Mouse (Mus musculus): ENCODE measurements around the gene Ubc. TPM values are rescaled to one million over a fixed set of nuclear protein-coding genes. Genes with fewer than 3 reads are reported as not detected.

Gene Ubc
- polyA plus RNA-seq, 1 experiment from 2014 or later, result 1,637 TPM

DNA sequence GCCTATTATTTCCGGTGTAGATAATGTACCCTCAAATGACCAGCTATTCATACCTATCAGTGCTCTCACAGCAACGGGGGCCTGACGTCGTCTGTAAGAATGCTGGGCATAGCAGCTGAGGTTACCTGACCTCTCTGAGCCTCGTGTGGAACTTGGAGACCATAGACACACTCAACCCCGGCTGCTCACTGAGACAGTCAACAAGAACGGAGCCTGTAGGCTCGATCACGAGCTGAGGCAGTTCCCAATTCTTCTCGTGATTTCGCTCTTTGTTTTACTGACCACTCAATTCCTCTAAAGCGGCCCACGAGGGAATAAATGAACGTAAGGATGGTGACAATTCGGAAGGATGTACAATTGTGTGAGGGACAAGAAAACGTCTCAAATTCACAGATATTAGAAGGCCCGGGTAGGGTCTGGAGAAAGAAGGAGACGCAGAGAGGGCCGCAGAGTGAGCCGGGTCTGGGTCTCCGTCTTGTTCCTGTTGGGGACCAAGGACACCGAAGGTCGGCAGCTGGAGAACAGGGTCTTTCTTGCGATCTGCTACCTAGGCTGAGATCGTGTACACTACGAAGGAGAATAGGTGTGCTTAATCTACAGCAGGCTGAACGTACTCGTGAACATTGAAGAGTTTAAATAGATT lies 15.0 kb upstream of the Ubc start:
- no peak for TF ChIP-seq CTCF (IDR thresholded peaks at IDR 0.05)
- POLR2A ChIA-PET, result interaction anchor here (0.6 to 4.8 kb wide), 6 partner anchors 11 to 45 kb away, joined by 4 to 73 read pairs (median 8); partner anchors contain the start of gene Ubc
- in situ Hi-C loops (cut with MboI; ENCODE audit: low pct_unique_long_range_greater_than_20kb), result loop anchor here (5.0 kb wide), 1 partner anchor 72 kb away; the partner anchor contains the start of gene Aacs
- no peaks in the 10 kb centered on the region for H3K27me3 ChIP-seq
- CTCF ChIA-PET, result interaction anchor here (1.4 to 4.6 kb wide), 4 partner anchors 11 to 38 kb away, joined by 3 to 37 read pairs (median 15); no protein-coding TSS in a partner anchor
- ATAC-seq (peak; percentile 44), DNase-seq (ENCODE audit: low read depth, low spot score) (no peak)

DNA sequence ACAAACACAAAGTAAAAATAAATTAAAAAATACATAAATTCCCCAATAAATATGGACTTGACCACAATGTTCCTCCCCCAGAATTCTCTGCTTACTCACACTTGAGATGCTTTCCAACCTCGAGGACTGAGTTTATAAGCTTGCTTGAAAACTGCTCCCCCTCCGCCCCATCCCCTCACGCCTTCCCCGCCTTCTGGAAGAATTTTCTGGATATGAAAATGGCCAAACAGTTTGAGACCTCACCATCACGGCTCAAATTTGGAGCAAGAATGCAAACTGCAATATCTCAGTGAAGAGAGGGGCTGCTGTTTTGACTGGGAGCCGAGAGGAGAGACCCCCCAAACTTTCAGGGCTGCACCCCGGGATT lies 14.5 kb upstream of the Ubc start:
- ATAC-seq (no peak), DNase-seq (ENCODE audit: low read depth, low spot score) (no peak)
- in situ Hi-C loops (cut with MboI; ENCODE audit: low pct_unique_long_range_greater_than_20kb), result no loop called here
- CTCF ChIA-PET, result interaction anchor here (2.2 to 4.6 kb wide), 3 partner anchors 10 to 25 kb away, joined by 7 to 37 read pairs (median 23); no protein-coding TSS in a partner anchor
- no peaks in the 10 kb centered on the region for H3K27me3 ChIP-seq
- TF ChIP-seq CTCF (IDR thresholded peaks at IDR 0.05), result no peak
- POLR2A ChIA-PET, result interaction anchor here (4.3 to 4.8 kb wide), 2 partner anchors 11 to 20 kb away, joined by 32 to 73 read pairs; no protein-coding TSS in a partner anchor

DNA sequence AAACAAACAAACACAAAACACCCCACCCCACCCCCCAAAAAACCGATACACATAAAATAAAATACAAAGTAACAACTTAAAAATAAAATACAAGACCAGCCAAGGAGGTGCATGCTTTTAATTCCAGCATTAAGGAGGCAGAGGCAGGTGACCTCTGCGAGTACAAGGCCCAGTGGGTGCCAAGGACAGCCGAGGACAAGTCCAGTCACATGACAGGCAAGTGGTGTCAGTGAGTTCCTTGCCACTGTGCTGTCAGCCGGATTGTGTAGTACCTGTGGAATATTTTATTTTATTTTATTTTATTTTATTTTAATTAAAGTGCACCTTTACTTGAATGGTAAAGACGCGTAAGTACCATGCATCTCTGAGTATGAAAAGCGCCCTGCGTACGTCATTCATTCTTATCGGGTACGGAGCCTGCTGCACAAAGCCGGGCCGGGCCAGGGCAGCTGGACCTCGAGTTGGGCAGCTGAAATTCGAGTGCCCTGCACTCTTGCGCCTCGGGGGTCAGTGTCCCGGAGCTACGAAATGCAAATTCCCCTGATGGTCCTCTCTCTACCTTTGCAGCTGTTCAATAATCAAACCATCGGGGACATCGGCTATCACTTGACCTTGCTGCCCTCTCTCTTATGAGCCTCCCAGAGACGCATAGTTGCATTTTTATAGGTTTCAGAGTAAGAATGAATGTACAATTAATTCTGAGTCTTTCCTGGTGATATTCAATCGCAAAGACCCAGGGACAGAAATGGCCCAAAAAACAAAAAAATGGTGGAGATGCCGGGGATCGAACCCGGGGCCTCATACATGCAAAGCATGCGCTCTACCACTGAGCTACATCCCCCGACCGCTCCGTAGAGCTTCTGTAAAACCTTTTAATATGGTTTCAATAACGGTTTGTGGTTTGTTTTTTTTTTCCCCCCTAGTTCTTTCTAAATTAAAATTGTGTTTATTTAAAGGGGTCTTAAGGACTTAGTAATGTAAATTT lies 13.8 kb upstream of the Ubc start:
- in situ Hi-C loops (cut with MboI; ENCODE audit: low pct_unique_long_range_greater_than_20kb), result no loop called here
- no peaks in the 10 kb centered on the region for H3K27me3 ChIP-seq
- ChIA-PET POLR2A (interaction anchor here (1.2 to 4.8 kb wide), 3 partner anchors 10 to 20 kb away, joined by 3 to 73 read pairs (median 32); no protein-coding TSS in a partner anchor), CTCF (interaction anchor here (2.2 to 4.6 kb wide), 3 partner anchors 9 to 25 kb away, joined by 7 to 37 read pairs (median 23); no protein-coding TSS in a partner anchor)
- ATAC-seq (no peak), DNase-seq (ENCODE audit: low read depth, low spot score) (no peak)
- TF ChIP-seq CTCF (IDR thresholded peaks at IDR 0.05), result no peak

- no peak for ATAC-seq
- CTCF ChIA-PET, result no interaction called here
- in situ Hi-C loops (cut with MboI; ENCODE audit: low pct_unique_long_range_greater_than_20kb), result no loop called here
- H3K27me3 ChIP-seq, result no peaks in the 10 kb centered on the region
- DNase-seq (ENCODE audit: low read depth, low spot score), result no peak
- TF ChIP-seq CTCF (IDR thresholded peaks at IDR 0.05), result no peak
- POLR2A ChIA-PET, result interaction anchor here (1.2 kb wide), 1 partner anchor 18 kb away, joined by 3 read pairs; no protein-coding TSS in a partner anchor
Observed at GRCm38 (mm10) chr5:125402991-125403390, 13.0 kb upstream of the Ubc start.

- DNase-seq (ENCODE audit: low read depth, low spot score) (no peak), ATAC-seq (no peak)
- in situ Hi-C loops (cut with MboI; ENCODE audit: low pct_unique_long_range_greater_than_20kb), result no loop called here
- ChIA-PET POLR2A (interaction anchor here (1.2 kb wide), 1 partner anchor 18 kb away, joined by 3 read pairs; no protein-coding TSS in a partner anchor), CTCF (no interaction called here)
- no peaks in the 10 kb centered on the region for H3K27me3 ChIP-seq
- no peak for TF ChIP-seq CTCF (IDR thresholded peaks at IDR 0.05)
Observed at GRCm38 (mm10) chr5:125402476-125402875, 12.5 kb upstream of the Ubc start.

DNA sequence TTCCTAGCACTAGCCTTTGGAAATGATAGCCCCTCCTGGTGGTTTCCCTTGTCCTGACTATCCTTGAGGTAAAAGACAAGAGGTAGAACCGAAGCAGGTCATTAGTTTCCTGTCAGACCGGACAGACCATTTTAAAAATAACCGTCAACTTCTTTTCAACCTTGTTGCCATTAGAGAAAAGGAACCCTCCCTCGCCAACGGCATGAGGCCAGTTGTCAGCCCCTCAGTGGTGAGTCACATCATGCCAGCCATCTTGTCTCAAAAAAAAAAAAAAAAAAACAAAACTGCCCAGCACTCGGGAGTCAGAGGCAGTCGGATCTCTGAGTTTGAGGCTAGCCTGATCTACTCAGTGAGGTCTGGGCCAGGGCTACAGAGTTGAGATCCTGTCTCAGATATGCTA lies 10.9 kb upstream of the Ubc start:
- in situ Hi-C loops (cut with MboI; ENCODE audit: low pct_unique_long_range_greater_than_20kb), result no loop called here
- POLR2A ChIA-PET, result no interaction called here

GRCm38 (mm10) chr5:125395008-125395407 lies 5.0 kb upstream of the Ubc start:
- ATAC-seq (no peak), DNase-seq (ENCODE audit: low read depth, low spot score) (no peak)
- CTCF ChIA-PET, result interaction anchor here (1.4 to 5.4 kb wide), 4 partner anchors 11 to 20 kb away, joined by 3 to 37 read pairs (median 4); no protein-coding TSS in a partner anchor
- in situ Hi-C loops (cut with MboI; ENCODE audit: low pct_unique_long_range_greater_than_20kb), result no loop called here
- H3K27me3 ChIP-seq, result no peaks in the 10 kb centered on the region
- no peak for TF ChIP-seq CTCF (IDR thresholded peaks at IDR 0.05)
- POLR2A ChIA-PET, result interaction anchor here (1.1 to 5.7 kb wide), 2 partner anchors 11 to 12 kb away, joined by 3 to 73 read pairs; no protein-coding TSS in a partner anchor

More for the DNA sequence above, 10.9 kb upstream of the Ubc start:
- H3K27me3 ChIP-seq, result no peaks in the 10 kb centered on the region
- CTCF ChIA-PET, result no interaction called here
- ATAC-seq, result no peak
- no peak for DNase-seq (ENCODE audit: low read depth, low spot score)
- TF ChIP-seq CTCF (IDR thresholded peaks at IDR 0.05), result no peak

DNA sequence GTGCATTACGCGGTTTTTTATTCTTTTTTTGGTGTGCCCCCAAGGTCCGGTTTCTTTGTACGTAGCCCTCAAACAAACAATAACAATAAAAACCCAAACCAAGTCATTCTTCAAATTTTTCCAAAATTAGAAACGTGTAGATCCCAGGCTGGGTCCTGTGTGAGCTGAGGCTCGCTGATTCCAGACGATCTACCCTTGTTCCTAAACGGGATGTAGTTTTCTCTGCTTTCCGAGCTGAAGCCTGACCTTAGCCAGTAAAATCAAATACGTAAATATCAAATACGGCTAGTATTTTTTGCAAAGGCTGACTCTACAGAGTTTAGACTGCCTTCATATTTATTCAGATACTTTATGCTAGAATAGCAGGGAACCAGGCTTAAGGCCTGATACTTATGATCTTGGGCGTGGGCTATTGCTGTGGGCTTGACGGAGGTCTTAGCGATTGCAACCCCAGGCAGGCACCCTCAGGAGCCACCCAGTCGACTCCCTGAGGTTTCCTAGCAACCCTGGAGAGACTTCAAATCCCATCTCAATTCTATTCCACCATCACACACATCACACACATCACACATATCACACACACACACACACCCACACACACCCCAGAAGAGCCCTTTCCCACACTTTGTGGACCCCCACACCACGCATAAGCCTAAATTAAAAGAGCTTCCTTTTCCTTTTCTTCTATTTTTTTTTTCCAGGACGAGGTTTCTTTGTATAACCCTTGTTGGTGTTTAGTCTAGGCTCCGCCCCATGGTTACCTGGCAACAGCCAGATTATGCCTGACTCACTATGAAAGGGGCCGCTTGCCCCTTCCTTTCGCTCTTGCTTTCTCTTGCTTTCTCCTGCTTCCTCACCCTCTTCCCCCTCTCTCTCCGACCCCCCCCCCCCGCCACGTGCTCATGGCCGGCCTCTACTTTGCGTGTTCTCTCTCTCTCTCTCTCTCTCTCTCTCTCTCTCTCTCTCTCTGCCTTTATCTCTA lies 3.9 kb upstream of the Ubc start:
- H3K27me3 ChIP-seq, result no peaks in the 10 kb centered on the region
- in situ Hi-C loops (cut with MboI; ENCODE audit: low pct_unique_long_range_greater_than_20kb), result no loop called here
- CTCF ChIA-PET, result interaction anchor here (1.4 to 5.4 kb wide), 3 partner anchors 10 to 18 kb away, joined by 4 to 37 read pairs (median 8); no protein-coding TSS in a partner anchor
- POLR2A ChIA-PET, result interaction anchor here (0.6 to 5.7 kb wide), 4 partner anchors 11 to 646 kb away, joined by 3 to 73 read pairs (median 7); no protein-coding TSS in a partner anchor
- no peak for TF ChIP-seq CTCF (IDR thresholded peaks at IDR 0.05)
- ATAC-seq (no peak), DNase-seq (ENCODE audit: low read depth, low spot score) (no peak)

DNA sequence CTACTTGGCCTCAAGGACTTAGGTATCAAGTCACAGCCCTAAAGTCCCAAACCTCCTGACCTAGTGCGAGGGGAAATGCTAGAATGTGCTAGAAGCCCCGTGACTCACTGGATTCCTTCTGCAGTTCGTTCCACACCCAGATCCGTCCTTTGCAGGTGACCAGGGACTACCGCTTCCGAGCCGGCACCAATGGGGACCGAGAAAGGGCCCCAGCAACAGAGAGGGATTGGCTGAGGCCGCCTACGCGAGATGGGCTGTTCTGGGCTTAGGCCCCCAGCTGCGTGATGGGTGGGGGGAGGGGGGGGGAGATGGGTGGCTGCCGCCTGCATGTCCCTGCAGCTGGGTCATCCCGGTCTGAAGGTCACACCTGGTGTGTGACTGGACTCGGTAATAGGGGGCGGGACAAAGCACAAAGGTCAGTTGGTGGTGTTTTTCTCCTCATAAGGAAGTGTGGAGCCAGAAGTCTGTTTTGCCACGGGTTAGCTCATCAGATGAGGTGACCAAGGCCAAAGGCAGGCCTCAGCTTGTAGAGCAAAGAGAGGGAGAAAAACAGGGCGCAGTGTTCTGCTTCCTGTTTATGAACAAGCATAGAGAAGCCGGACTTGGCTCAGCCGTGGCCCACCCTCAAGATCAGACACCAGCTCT lies 3.1 kb upstream of the Ubc start:
- TF ChIP-seq CTCF (IDR thresholded peaks at IDR 0.05), result no peak
- H3K27me3 ChIP-seq, result no peaks in the 10 kb centered on the region
- DNase-seq (ENCODE audit: low read depth, low spot score), result peak; percentile 99
- ChIA-PET CTCF (interaction anchor here (2.1 to 5.4 kb wide), 2 partner anchors 9 to 12 kb away, joined by 8 to 37 read pairs; no protein-coding TSS in a partner anchor), POLR2A (interaction anchor here (0.6 to 5.7 kb wide), 5 partner anchors 10 to 83 kb away, joined by 3 to 73 read pairs (median 4); no protein-coding TSS in a partner anchor)
- ATAC-seq, result peak; percentile 74
- in situ Hi-C loops (cut with MboI; ENCODE audit: low pct_unique_long_range_greater_than_20kb), result no loop called here
